Mouse (Mus musculus) B cell, adult 2 months (primary cell): ENCODE measurements around the gene 2700049A03Rik.

ENCODE experiments used
- DNase-seq, 2 experiments: peaks; one replicate each; pipeline ENCODE4 v3.0.0; 2022

Gene 2700049A03Rik

DNA sequence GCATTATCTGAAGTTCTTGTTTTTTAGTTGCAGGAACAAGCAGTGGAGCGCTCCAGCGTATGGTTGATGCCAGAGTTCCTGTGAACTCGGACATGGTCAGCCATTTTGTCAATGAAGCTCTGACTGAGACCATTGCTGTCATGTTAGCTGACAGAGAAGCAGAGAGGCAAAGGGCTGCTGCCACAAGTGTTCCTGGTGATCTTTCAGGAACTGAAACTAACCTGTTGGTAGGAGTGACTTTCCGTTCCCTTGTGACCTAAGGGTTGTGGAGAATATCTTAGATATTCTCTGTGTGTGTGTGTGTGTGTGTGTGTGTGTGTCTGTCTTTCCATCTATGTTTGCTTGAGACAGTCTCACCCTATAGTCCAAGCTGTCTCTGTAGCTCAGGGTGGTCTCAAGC lies 47.7 kb downstream of the 2700049A03Rik start:
- DNase-seq, result peak; percentile 37 to 45

DNA sequence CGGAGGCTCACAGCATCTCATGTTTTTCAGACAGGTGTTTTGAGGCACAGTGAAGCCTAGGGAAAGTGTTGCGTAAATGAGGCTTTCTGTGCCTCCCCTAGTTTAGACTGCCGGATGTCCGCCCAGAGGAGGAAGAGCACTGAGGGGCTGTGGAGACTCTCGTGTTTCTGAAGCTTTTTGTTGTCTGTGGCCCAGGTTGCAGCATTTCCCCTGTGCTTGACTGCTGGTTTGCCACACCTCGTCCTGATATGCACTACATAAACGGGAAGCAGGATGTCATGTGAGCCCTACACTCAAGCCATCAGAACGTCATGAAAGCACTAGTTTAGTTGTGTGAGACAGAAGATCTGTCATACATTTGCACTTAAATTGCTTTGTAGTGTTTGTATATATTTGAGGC lies 56.1 kb downstream of the 2700049A03Rik start:
- DNase-seq, result no peak

DNA sequence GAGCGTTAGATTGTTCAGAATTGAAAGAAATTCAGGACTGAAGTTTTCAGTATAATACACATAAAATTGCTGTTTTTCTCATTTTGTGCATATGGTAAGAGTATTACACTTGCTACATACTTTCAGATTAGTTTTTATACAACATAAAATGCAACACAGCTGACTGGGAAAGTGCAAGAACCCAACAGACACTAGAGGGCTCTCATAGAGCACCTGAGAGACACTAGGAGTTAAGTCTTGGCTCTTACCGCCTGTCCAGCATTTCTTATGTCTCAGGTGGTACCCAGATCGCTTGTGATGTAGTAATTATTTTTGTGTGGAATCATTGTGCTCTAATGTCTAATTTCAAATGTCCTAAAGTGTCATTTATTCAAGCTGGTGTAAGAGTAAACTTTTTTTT lies 61.0 kb downstream of the 2700049A03Rik start:
- DNase-seq, result no peak

DNA sequence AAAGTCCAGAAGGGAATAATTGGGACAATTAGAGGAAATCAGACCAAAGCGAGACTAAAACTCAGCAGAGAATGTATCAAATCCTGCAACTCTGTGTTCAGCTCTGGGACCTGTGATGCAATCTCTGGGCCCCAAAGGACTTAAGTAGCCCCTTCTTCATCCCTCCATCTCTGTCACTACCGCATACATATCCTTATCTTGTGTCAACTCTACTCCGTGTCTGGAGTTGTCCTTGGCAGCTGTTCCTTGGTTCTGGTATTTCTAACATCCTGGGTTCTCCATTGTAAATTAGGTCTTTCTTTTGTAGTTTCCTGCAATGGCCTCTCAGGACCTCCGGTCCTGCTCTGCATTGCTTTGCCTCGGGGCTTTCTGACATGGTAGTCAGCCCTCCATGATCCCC lies 65.1 kb downstream of the 2700049A03Rik start:
- no peak for DNase-seq

DNA sequence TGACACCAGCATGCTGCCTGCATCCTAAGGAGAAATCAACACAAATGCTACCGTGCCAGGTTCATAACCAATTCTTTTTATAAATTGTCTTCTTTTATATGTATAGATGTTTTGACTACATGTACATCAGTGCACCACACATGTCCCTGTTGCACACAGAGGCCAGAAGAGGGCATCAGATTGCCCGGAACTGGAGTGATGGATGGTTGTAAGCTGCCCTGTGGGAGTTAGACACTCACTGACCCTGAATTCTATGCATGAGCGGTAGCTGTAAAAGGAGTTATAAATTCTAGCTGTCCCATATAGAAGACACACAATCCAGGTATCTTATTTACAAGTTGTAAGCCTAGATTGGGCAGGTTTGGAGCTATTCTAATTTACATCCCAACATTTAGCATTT lies 67.7 kb downstream of the 2700049A03Rik start:
- no peak for DNase-seq

DNA sequence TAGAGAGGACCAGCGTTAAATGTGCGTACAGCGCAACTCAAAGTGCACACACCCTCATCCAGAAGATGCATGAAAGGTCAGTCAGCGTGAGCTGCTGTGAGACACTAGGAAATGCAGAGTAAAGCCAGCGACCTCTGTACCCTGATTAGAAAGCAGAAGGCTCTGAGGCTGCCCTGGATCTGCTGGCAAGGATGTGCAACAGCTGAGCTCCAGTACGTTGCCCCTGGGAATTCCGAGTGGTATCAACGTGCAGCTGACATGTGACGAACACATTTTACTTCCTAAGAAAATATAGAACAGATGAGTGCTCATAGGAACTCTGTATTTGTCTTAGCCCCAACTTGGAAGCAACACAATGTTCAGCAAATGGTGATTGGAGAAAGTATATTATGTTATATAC lies 80.5 kb downstream of the 2700049A03Rik start:
- DNase-seq, result no peak

DNA sequence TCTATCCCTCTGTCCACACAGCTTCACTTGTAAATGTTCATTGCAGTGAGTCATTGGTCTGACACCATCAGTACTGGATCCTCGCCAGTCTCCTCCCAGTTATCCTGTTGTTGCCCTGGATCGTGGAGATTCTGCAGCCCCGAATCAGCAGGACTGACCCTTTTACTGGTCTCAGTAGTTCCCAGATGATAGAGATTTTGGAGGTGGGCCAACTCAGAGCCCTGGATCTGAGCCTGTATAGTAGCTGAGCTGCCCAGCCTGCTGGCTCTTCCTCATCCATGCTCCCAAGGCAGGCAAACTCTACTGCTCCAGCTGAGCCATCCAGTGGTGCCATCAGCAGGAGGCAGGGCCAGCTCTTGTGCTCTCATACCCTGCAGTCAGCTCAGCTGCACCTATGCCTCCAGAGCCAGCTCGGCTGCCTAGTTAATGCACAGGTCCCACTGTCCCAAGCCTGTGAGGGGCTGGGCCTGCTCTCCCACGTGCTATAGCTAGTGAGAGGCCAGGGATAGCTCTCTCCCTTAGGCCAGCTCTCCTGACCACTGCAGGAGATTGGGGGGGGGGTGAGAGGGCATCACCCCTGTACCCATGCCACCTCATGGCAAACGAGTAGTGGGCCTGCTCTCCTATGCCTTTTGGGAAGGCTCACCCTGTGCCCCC lies 81.3 kb downstream of the 2700049A03Rik start:
- no peak for DNase-seq

DNA sequence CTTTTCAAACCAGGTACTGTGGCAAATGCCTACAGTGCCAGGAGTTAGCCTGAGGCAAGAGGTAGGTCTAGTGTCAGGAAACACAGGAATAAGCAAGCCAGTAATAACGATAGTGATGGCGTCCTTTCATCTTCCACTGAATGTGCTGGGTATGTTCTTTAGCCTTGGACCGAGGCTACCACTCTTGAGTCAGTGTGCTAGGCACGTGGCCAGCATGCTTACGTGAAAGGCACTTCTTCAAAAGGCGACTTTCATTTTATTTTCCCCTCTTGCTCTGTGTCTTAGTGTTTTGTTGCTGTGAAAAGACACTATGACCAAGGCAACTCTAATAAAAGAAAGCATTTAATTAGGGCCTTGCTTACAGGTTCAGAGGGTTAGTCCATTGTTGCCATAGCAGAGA lies 86.1 kb downstream of the 2700049A03Rik start:
- DNase-seq, result no peak

DNA sequence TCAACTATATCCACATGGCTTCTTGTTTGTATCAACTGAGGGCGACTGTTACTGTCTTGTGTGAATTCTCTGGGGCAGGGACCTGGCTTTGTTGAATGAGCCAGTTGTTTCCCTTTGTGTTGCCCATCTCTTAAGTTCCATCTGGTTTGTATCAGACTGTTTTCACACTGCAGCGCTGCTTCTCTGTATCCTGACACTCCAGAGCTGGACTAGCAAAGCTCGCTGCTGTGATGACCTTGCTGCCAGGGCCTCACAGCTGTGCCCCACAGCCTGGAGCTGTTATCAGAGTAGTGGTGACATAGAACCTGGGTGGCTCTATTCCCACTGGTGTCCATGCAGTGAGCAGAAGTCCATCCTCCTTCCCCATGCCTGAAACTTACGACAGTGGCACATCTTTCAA lies 91.1 kb downstream of the 2700049A03Rik start:
- no peak for DNase-seq

DNA sequence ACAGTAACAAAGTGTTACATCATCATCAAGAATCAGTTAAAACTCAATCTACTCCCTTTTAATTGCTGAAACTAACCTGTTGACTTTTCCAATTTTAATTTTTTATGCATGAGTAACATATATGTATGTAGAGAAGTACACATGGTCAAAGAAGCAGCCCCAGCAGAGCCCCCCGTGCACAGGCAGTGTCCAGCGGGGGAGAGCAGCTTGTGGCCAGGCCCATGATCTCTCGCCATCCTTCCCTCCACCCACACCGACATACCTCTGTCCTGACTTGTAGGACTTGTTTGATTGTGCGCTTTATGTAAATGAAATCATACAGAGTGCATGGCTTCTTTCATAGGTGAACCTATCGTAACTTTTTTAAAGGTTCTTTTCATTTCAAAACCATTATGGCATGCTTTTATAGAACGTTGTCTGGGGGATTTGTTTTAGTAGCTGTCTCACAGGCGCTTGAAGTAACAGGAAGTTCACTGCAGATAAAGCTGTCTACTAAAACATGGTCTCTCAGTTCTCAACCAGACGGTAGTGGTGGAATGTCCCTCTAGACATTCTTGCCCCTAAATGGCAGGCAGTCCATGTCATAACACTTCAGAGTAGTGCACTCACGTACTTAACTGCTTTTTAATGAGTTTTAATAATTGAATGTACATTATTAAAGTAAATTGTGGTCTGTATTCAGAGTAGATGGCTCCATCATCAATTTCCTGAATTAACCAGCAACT lies 92.4 kb downstream of the 2700049A03Rik start:
- no peak for DNase-seq

DNA sequence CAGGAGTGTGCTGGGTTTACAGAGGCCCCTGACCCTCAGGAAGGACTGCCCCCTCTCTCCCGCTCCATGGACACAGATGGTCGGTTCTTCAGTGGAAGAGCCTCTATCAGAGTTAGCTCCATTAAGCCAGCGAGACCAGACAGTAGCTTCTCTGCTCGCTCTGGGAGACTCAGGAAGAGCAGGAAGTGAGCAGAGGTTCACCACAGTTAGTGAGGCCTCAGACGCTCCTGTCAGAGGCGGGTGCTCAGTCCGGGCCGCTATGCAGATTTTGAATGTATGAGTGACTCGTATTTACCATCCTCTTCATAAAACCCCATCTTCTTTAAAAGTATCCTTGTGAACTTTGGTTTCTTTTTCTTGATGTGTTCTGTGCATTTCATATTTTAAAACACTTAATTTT lies 94.9 kb downstream of the 2700049A03Rik start:
- no peak for DNase-seq

DNA sequence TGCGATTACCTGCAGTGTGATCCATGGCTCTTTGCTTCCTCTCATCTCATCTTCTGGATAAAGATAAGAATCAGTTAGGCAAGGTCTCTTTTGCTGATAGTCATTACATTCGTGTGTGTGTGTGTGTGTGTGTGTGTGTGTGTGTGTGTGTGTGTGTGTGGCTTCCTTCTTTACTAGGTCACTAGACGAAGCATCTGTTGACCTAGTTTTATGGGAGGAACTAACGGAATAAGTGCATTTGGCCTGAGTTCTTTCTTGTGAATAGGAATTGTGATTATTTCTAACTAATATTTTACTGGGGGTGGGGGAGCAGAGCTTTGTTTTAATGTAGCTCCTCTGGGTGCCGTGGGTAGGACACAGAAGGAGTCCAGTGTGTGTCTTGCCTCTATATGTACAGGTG lies 96.8 kb downstream of the 2700049A03Rik start:
- no peak for DNase-seq

DNA sequence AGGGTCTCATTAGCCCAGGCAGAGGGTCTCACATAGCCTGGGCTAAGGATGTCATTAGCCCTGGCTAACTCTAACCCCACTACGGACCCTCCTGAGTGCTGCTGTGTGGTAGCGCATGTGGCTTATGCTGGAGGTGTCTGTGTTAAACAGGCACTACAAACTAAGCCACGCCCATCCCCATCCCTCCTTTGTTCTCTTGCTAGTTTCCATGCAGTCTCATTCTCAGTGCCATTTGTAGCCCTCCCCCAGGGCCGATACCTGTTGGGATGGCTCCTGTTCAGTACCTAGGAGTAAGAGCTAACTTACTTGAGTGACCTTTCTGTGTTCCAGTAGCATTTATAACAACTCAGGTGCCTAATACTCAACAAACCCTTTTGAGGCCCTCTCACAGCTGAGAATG lies 100.4 kb downstream of the 2700049A03Rik start:
- DNase-seq, result no peak

DNA sequence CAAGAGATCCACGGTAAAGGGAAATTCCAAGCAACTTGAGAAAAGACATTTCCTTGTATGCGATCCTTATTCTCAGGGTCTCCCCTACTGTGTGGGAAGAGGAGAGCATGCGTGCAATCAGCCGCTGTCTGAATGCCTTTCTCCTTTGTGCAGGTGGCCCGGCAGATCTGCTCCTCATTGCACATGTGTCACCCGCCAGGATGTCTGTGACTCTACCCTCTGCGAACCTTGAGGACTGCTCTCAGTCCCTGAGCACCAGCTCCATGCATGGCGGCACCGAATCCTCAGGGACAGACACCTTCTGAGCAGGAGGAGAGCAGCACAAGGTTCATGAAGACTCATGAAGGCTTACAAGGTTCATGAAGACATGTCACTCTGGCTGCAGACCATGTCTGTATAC lies 106.1 kb downstream of the 2700049A03Rik start:
- DNase-seq, result no peak

DNA sequence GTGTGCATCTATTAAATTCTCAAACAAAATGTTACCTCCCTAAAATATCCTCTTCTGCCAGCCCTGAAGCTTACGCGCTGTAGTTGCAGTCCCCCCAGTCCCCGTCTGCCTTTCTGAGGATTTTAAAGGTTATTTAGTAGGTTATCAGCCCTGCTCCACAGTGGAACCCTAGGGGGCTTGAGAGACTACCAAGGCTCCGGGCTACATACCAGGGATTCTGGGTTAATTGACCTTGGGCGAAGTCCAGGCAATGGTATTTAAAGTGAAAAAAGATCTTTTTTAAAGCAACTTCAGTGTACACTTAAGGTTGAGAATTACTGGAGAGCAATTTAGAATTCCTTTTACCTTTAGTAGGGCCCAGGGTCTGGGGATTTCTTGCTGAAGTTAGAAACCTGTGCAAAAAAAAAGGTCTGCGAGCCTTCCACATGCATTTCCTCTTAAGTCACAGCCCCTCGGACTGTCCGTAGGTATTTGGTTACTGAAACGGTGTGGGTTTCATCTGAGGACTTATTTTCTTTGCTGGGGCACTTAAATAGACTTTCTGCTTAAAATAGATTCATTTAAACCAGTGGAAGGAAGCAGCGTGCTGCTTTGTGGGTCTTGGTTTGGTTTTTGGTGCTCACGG lies 108.2 kb downstream of the 2700049A03Rik start:
- no peak for DNase-seq

DNA sequence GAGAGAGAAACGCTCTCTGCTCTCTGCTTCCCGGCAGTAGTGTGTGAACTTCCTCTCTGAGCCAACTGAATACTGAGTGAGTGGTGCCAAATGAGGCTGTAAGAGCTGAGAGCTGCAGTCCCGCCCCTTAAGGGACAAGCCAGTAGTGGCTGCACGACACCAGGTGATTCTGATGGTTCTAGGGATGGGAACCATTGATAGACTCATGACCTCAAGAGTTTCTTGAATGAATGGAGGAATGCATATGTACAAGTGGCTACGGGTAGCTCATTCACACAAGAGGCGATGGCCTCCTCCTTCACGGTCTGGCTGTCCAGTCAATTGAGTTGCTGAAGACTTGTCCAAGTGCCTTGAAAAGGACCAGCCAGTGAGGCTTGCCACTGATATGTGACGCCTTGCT lies 110.5 kb downstream of the 2700049A03Rik start:
- no peak for DNase-seq

DNA sequence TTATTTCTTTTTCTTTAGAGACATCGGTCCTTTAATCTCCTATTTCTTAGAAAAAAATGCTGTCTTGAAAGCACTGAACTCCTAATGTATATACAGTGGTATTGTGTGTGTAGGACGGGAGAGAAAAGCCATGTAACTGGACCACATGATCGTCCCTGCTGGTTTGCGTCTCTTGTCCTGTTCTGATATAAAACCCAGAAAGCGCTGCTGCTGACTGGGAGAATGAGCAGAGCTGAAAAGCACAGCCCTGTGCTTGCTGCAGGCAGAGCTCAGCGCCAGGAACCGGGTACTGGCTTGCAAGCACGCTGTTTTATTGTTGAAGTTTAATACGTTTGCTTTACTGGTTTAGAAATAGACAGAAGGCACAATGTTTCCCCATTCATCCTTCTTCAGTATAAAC lies 112.7 kb downstream of the 2700049A03Rik start:
- DNase-seq, result no peak

DNA sequence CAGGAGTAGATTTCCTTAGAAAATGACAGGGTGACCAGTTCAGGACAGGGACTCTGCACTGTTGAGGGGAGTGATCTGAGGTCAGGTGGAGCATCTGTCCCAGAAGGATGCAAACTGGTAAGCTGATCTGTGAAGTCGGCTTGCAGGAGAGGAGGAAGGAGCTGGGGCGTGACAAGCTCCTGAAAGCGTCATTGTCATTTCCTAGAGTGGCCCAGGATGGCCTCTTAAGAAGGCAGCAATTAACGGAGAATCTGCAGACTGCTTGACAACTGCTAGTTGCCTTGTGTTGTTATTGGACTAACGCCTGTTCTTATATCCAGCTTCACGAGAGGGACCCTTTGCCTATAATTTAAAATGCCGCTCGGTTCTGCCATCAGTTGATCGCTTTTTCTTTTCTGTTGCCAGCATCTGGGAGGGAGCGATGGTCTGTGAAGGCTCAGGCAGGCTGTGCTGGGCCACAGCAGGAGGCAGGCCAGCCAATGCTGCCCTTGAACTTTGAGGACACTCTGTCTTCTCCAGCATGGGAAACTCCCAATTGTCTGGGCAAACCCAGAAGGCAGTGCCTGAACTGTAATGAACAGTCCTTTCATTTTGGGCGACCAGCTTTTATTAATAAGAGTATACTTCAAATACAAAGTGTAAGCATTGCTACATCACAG lies 116.0 kb downstream of the 2700049A03Rik start:
- no peak for DNase-seq

DNA sequence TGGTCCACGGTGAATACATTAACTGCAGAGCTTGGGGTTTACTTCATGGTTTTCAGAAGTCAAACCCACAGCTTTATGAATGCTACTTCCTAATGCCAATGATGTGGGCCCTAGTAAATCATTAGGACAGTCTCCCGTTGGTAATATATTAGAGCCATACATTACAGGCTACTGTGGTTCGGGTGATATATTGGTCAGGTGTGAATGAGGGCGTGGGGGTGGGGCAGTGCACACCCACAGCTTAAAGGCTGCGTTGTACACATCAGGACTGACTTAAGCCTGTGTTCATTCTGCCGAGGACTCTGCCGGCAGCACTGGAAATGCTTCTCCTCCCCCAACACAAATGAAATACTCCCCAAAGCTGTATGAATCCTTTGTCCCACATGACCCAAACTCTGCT lies 118.1 kb downstream of the 2700049A03Rik start:
- no peak for DNase-seq

DNA sequence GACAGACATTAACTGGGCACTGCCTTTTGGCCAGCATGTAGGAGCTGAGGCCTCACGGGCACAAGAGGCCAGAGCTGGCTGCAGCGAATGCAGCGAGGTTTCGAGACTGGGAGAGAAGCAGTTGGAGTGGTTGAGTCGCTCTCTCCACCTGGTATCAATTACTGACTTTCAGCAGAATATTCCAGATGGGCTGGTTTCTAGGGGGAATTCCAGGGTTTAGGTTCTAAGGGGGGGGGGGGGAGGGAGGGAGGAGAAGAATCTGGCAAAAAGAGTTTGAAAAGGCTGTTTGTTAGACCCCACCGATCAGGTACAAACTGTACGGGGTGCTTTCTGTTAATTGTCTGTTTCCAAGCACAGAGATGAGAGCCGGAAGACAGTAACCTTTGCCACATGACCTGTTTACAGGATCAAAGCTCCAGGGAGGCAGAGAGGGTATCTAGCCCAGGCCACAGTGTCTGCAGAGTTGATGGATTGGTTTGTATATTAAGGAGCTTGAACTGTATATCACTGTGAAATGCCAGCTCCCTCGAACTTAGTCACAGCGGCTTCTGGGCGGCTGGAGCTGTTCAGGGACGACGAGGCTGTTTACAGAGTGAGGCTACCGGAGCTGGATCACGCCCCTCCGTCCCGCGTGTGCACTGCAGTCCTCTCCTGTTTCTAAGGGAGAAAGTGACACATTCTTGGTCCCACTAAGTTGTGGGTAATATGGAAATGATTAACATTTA lies 121.7 kb downstream of the 2700049A03Rik start:
- DNase-seq, result no peak

DNA sequence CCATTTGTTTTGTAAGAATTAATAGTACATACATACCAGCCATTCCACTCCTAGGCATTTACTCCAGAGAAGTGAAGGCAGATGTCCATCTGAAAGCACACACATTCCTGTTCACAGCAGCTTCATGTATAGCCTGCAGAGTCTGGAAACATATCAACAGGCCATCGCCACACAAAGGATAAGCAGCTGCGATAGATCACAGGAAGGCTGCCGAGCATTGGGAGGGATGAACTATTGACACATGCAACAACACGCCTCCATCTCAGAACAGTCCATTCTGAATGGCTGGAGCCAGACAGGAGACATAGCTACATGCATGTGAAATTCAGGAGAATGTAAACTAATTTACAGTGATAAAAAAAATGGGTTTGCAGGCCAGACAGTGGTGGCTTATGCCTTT lies 127.6 kb downstream of the 2700049A03Rik start:
- DNase-seq, result no peak

DNA sequence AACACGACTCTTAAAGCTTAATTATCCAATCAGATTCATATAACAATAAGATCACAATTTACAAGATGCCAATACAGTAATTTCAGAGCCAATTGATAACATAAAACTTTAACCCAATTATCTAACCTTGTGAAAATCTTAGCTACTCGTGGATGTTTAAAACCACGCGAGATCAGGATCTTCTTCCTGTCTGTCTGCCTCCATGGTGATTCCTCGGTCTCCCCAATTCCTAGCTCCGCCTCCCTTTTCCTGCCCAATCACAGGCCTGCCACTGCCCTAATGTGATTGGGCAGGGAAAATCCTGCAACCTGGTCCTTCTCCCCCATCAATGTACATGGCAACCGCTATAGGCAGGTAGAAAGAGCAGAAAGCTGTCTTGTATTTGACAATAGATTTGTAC lies 132.7 kb downstream of the 2700049A03Rik start:
- DNase-seq, result no peak

DNA sequence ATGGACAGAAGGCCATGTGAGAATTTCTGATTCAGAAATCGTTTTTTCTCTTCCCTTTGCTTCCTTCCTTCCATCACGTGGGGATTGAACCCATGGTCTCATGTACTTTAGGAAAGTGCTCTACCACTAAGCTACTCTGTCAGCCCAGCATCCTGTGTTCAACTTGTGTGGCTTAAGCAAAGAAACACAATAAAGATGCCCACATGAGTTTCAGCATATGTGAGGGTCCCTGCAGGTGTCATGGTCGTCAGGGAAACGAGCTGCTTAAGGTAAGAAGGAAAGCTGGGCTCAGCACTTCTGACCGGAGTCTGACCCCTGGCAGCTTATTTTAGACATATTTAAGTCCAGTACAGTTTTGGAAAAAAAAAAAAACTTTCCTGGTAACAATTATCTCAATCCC lies 134.5 kb downstream of the 2700049A03Rik start:
- no peak for DNase-seq
